In the genomic region with DNA sequence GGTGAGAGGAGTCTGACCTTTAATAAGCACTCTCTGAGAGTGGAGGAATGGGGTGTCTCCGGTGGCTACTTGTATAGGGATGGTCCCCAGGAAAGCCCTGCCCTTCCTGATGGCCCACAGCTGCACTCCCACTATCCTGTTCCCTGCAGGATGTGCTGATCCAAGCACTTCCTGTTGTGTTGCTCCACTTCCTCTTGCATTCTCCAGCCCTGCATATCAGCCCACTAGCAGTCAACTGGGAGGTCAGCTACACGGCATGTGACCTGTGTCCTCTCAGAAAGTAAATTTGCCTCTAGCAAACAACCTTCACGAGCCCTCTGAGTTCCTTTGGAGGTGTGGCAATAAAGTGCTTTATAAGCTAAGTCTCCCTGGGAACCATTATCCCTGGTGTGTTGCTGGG, we compare ENCODE assay signal across 8 mouse cellular contexts. TPM values are rescaled to one million over a fixed set of nuclear protein-coding genes. Genes with fewer than 3 reads are reported as not detected.
DNase-seq lines count a peak whose midpoint lies in the region; ATAC-seq and TF ChIP-seq lines count a peak whose summit lies in the region.

No protein-coding gene starts in this region.

- peaks cover 17% of the 10 kb centered on the region; the same call in 1 of the 2 replicates for H3K36me3 ChIP-seq in heart, embryonic 13.5 days
- H3K36me3 ChIP-seq in megakaryocyte, embryonic 14.5 days (replicated peaks; ENCODE audit: low read length), result peaks cover 100% of the 10 kb centered on the region
- no peaks in the 10 kb centered on the region for H3K36me3 ChIP-seq in hindbrain, embryonic 16.5 days (ENCODE audit: control insufficient read depth, insufficient read depth, low read length)

- peaks cover 70% of the 10 kb centered on the region for H3K4me1 ChIP-seq in heart, embryonic 13.5 days
- H3K4me1 ChIP-seq in megakaryocyte, embryonic 14.5 days, result peaks cover 100% of the 10 kb centered on the region
- H3K4me1 ChIP-seq in hindbrain, embryonic 16.5 days (ENCODE audit: control insufficient read depth, insufficient read depth, low read depth, low read length), result no peaks in the 10 kb centered on the region

- no peak for DNase-seq in gastrocnemius, adult 2 months
- no peak for DNase-seq in gastrocnemius, postnatal 36 days
- peak; percentile 84 for DNase-seq in kidney, postnatal 14 days
- no peak for DNase-seq in thymus, adult 18-20 months
- no peak for DNase-seq in urinary bladder, adult 18-20 months (ENCODE audit: low spot score in 2 of 2)

- H3K9me3 ChIP-seq in heart, embryonic 13.5 days, result no peaks in the 10 kb centered on the region
- no peaks in the 10 kb centered on the region for H3K9me3 ChIP-seq in megakaryocyte, embryonic 14.5 days
- H3K9me3 ChIP-seq in hindbrain, embryonic 16.5 days (ENCODE audit: control insufficient read depth, low read length), result no peaks in the 10 kb centered on the region

- H3K9ac ChIP-seq in heart, embryonic 13.5 days, result no peak overlapping the region
- H3K9ac ChIP-seq in hindbrain, embryonic 16.5 days (ENCODE audit: low read depth, low read length), result no peak overlapping the region

- H3K27me3 ChIP-seq in heart, embryonic 13.5 days (replicated peaks), result peaks cover 66% of the 10 kb centered on the region
- no peaks in the 10 kb centered on the region for H3K27me3 ChIP-seq in megakaryocyte, embryonic 14.5 days (replicated peaks)
- H3K27me3 ChIP-seq in hindbrain, embryonic 16.5 days (replicated peaks; ENCODE audit: control insufficient read depth, insufficient read depth, low read length), result no peaks in the 10 kb centered on the region

- peak overlapping the region; percentile 88 for H3K27ac ChIP-seq in gastrocnemius, adult 2 months
- peak overlapping the region; percentile 37 for H3K27ac ChIP-seq in heart, embryonic 13.5 days (replicated peaks)
- no peak overlapping the region for H3K27ac ChIP-seq in hindbrain, embryonic 16.5 days (ENCODE audit: low read depth, low read length)

- WGBS in heart, embryonic 13.5 days, result 52% methylated on average over 3 of the region's 3 CpGs
- 71% methylated on average over 3 of the region's 3 CpGs for WGBS in hindbrain, embryonic 16.5 days

- no peak for ATAC-seq in heart, embryonic 13.5 days (ENCODE audit: extremely low read depth, insufficient number of reproducible peaks, low FRiP score, low TSS enrichment)
- no peak for ATAC-seq in hindbrain, embryonic 16.5 days

- H3K4me2 ChIP-seq in heart, embryonic 13.5 days, result no peak overlapping the region
- H3K4me2 ChIP-seq in hindbrain, embryonic 16.5 days (ENCODE audit: low read length), result no peak overlapping the region

- no peak for TF ChIP-seq CTCF in gastrocnemius, adult 2 months (IDR thresholded peaks at IDR 0.05)

- peak overlapping the region; percentile 0; the same call in 1 of the 2 replicates for H3K4me3 ChIP-seq in gastrocnemius, adult 2 months
- H3K4me3 ChIP-seq in heart, embryonic 13.5 days, result no peak overlapping the region
- H3K4me3 ChIP-seq in megakaryocyte, embryonic 14.5 days (replicated peaks), result peak overlapping the region; percentile 87
- H3K4me3 ChIP-seq in hindbrain, embryonic 16.5 days (ENCODE audit: low read length), result no peak overlapping the region

- intact Hi-C loops in gastrocnemius, adult 2 months (cut with DNase I), result no loop called here
- intact Hi-C loops in gastrocnemius, postnatal 36 days (cut with DNase I), result loop anchor here (5.0 kb wide), 1 partner anchor 38 kb away; no protein-coding TSS in a partner anchor

RNA-seq across cellular contexts. Expression of gene Dhrs3, which starts 11.3 kb away (rescaled TPM):
- 10 to 100 TPM; 59.5 to 63.7 TPM for total RNA-seq in gastrocnemius, adult 2 months (2021)
- 10 to 100 TPM; 30.4 to 45.8 TPM for total RNA-seq in gastrocnemius, postnatal 36 days (2021)
- polyA plus RNA-seq in heart, embryonic 13.5 days (2015; fragmentation: Nextera tagmentation; extraction: Ambion mirVana), result 37.4 and 45.8 TPM in 2 replicates
- 44.7 and 211 TPM in 2 replicates for polyA plus RNA-seq in megakaryocyte, embryonic 14.5 days (2012; ENCODE audit: insufficient read depth, low replicate concordance)
- polyA plus RNA-seq in hindbrain, embryonic 16.5 days (2015; fragmentation: Nextera tagmentation; extraction: Ambion mirVana), result 51.8 and 55.7 TPM in 2 replicates

Comparison
In these comparisons a context has a peak if more than half of its experiments do, and no peak if none do; other contexts are left out.
1. H3K4me3 ChIP-seq: peak in gastrocnemius, adult 2 months (single experiment) and megakaryocyte, embryonic 14.5 days (single experiment); none in heart, embryonic 13.5 days (single experiment) and hindbrain, embryonic 16.5 days (single experiment).